Mouse (Mus musculus): ENCODE measurements around the gene Ppp2r1a.

DNA sequence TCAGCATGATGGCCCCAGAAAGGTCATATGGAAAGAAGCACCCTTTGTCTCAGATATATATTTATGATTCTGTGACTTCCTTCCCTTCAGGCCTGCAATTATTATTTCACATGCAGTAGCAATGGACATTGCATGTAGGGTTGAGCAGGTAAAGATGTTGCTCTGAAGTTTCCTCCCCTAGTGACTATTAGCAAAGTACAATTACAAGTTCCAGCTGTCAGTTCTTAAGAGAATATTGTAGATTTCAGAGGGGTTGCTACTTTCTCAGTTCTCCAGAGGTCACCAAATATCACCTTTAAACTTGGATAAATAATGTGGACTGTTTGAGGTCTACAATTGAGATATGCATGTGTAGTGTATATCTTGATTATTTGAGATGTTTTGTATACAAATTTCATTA, 51.3 kb downstream of the Ppp2r1a start, which contains the start of gene Vmn1r233:
- TF ChIP-seq CTCF (IDR thresholded peaks at IDR 0.05; ENCODE audit: extremely low read depth, insufficient read depth, low read length), result no peak
- TF ChIP-seq POLR2A (IDR thresholded peaks at IDR 0.05; ENCODE audit: extremely low read depth, insufficient read depth, low read length), result no peak

Data from cortical plate, adult 2 months (tissue).